Mouse (Mus musculus) left cerebral cortex, postnatal 36 days (tissue): ENCODE measurements at regions not wholly inside any gene's neighbourhood (a gene's known extent, or its start where the extent isn't known, plus 50 kb on each side); places are given as distances from the start of the nearest gene placed in this dataset.

ENCODE experiments used
- DNase-seq, 2 experiments: peaks; one replicate each; pipeline ENCODE4 v3.0.0; 2021 to 2022; ENCODE audit warnings: low spot score in 2 of 2, mixed read lengths in 1 of 2
- intact Hi-C: fragments of 180-260 bp; cut with DNase I; formaldehyde crosslinking; loops from one replicate; pipeline ENCODE4 v1.15.1; 2025

- DNase-seq, result peak; percentile 61 to 65
- intact Hi-C loops, result no loop called here
These were observed 85.4 kb downstream of the Atp23 start for GRCm38 (mm10) chr10:126815730-126816129.

GRCm38 (mm10) chr10:126814968-126815367 is 86.2 kb downstream of the Atp23 start:
- intact Hi-C loops, result no loop called here
- peak in 1 of 2 experiments; percentile 25 for DNase-seq

- DNase-seq, result no peak
- intact Hi-C loops, result no loop called here
These were observed 88.0 kb downstream of the Atp23 start for GRCm38 (mm10) chr10:126813051-126813593.

GRCm38 (mm10) chr10:126812243-126812755 is 88.9 kb downstream of the Atp23 start:
- intact Hi-C loops, result no loop called here

GRCm38 (mm10) chr10:126810346-126811095 is 90.6 kb downstream of the Atp23 start:
- intact Hi-C loops, result no loop called here
- no peak for DNase-seq

More at GRCm38 (mm10) chr10:126812243-126812755, 88.9 kb downstream of the Atp23 start:
- DNase-seq, result no peak

GRCm38 (mm10) chr10:126809587-126809986 is 91.6 kb downstream of the Atp23 start:
- peak; percentile 36 to 47 for DNase-seq
- intact Hi-C loops, result no loop called here

- intact Hi-C loops, result no loop called here
- DNase-seq, result no peak
These were observed 94.3 kb downstream of the Atp23 start for GRCm38 (mm10) chr10:126806881-126807280.

- no peak for DNase-seq
- intact Hi-C loops, result no loop called here
These were observed 98.4 kb downstream of the Atp23 start for GRCm38 (mm10) chr10:126802732-126803131.

GRCm38 (mm10) chr10:126799393-126799792 is 101.8 kb downstream of the Atp23 start:
- intact Hi-C loops, result no loop called here
- no peak for DNase-seq

GRCm38 (mm10) chr10:126793136-126793535 is 108.0 kb downstream of the Atp23 start:
- no peak for DNase-seq
- intact Hi-C loops, result no loop called here

GRCm38 (mm10) chr10:126792371-126792835 is 108.8 kb downstream of the Atp23 start:
- no peak for DNase-seq
- intact Hi-C loops, result no loop called here

- DNase-seq, result no peak
- intact Hi-C loops, result no loop called here
These were observed 112.9 kb downstream of the Atp23 start for GRCm38 (mm10) chr10:126788277-126788676.

- DNase-seq, result no peak
- intact Hi-C loops, result no loop called here
These were observed 118.0 kb downstream of the Atp23 start for GRCm38 (mm10) chr10:126783161-126783560.

- no peak for DNase-seq
- intact Hi-C loops, result no loop called here
These were observed 124.6 kb downstream of the Atp23 start for GRCm38 (mm10) chr10:126776603-126777002.

GRCm38 (mm10) chr10:126775946-126776345 is 125.2 kb downstream of the Atp23 start:
- intact Hi-C loops, result no loop called here
- DNase-seq, result no peak

- DNase-seq, result no peak
- intact Hi-C loops, result no loop called here
These were observed 130.6 kb downstream of the Atp23 start for GRCm38 (mm10) chr10:126770446-126771020.

- DNase-seq, result no peak
- intact Hi-C loops, result no loop called here
These were observed 135.5 kb downstream of the Atp23 start for GRCm38 (mm10) chr10:126765648-126766047.

GRCm38 (mm10) chr10:126764740-126765139 is 136.4 kb downstream of the Atp23 start:
- intact Hi-C loops, result no loop called here
- no peak for DNase-seq

- intact Hi-C loops, result no loop called here
- DNase-seq, result no peak
These were observed 137.2 kb downstream of the Atp23 start for GRCm38 (mm10) chr10:126763976-126764375.

GRCm38 (mm10) chr10:126758682-126759081 is 142.5 kb downstream of the Atp23 start:
- DNase-seq, result no peak
- intact Hi-C loops, result loop anchor here (10.0 kb wide), 1 partner anchor 214 kb away; no protein-coding TSS in a partner anchor

- DNase-seq, result no peak
These were observed 148.0 kb downstream of the Atp23 start for GRCm38 (mm10) chr10:126753201-126753600.

More at GRCm38 (mm10) chr10:126753201-126753600, 148.0 kb downstream of the Atp23 start:
- intact Hi-C loops, result loop anchor here (5.0 to 10.0 kb wide), 2 partner anchors 208 to 416 kb away; no protein-coding TSS in a partner anchor
